Mouse (Mus musculus): Measurements from ENCODE around the gene Ank3. TPM values are rescaled to one million over a fixed set of nuclear protein-coding genes. Genes with fewer than 3 reads are reported as not detected.

Gene Ank3
- polyA plus RNA-seq, 1 experiment from 2014 or later = 76.6 TPM

DNA sequence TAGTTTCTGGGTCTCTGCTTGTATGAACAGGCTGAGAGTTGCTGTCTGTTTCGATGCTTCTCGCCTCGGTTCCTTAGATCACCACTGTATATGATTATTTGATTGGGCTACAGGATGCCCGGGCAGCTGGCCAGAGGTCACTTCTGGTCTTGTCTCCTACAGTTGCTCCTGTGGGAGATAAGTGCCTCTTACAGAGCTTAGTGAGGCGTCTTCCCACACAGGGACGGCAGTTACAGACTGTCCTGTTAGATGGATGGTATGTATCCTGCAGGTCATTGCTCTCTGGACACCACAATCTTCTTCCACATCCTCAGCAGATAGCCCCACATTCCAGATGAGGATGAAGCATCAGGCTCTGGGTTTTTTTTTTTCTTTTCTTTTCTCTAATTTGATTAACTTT is 21.7 kb downstream of the Ank3 start:
- H3K4me2 ChIP-seq = no peak overlapping the region
- H3K9me3 ChIP-seq = no peaks in the 10 kb centered on the region
- H3K9ac ChIP-seq = no peak overlapping the region
- no peaks in the 10 kb centered on the region for H3K27me3 ChIP-seq
- no peaks in the 10 kb centered on the region for H3K36me3 ChIP-seq
- H3K27ac ChIP-seq (replicated peaks) = no peak overlapping the region
- no peaks in the 10 kb centered on the region for H3K4me1 ChIP-seq (replicated peaks)
- 78% methylated on average over 6 of the region's 6 CpGs for WGBS
- no peak overlapping the region for H3K4me3 ChIP-seq
- no peak for ATAC-seq (ENCODE audit: low FRiP score, low read depth)

DNA sequence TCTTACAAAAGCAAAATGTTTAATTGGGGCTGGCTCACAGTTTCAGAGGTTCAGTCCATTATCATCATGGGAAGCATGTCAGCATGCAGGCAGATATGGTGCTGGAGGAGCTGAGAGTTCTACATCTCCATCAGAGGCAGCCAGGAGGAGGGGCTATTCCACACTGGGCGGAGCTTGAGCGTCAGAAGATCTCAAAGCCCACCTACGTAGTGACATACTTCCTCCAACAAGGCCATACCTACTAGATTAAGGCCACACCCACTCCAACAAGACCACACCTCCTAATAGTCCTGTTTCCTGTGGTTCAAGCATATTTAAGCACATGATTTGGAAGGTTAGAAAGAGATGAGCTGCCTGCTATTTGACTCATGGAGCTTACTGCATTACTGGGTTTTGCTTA is 25.5 kb downstream of the Ank3 start:
- Histone ChIP-seq H3K27me3 (no peaks in the 10 kb centered on the region), H3K9me3 (no peaks in the 10 kb centered on the region), H3K4me1 (replicated peaks) (no peaks in the 10 kb centered on the region), H3K27ac (replicated peaks) (no peak overlapping the region), H3K9ac (no peak overlapping the region), H3K36me3 (no peaks in the 10 kb centered on the region), H3K4me3 (no peak overlapping the region), H3K4me2 (no peak overlapping the region)
- no peak for ATAC-seq (ENCODE audit: low FRiP score, low read depth)
- 93% methylated on average over 3 of the region's 3 CpGs for WGBS

DNA sequence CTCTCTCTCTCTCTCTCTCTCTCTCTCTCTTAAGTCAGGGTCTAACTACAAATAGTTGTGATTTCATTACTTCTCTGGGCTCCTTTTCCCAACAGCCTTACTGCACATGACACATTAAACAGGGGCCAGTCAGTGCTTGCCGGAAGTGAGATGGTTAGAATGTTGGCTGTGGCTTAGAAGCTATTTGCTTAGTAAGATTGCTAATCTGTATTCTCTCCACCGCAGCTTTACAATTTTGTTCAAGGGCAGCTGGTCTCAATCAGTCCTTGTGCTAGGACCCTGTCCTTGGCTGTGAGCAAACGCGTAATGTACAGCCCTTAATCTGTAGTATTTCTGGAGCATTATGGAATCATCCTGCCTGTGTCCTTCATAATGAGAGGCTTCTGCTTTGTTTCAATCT is 31.6 kb downstream of the Ank3 start:
- no peak overlapping the region for H3K27ac ChIP-seq (replicated peaks)
- no peak overlapping the region for H3K9ac ChIP-seq
- H3K4me1 ChIP-seq (replicated peaks) = no peaks in the 10 kb centered on the region
- no peaks in the 10 kb centered on the region for H3K27me3 ChIP-seq
- no peaks in the 10 kb centered on the region for H3K9me3 ChIP-seq
- H3K4me2 ChIP-seq = no peak overlapping the region
- no peaks in the 10 kb centered on the region for H3K36me3 ChIP-seq
- no peak overlapping the region for H3K4me3 ChIP-seq
- no peak for ATAC-seq (ENCODE audit: low FRiP score, low read depth)
- WGBS = 88% methylated on average over 4 of the region's 4 CpGs

DNA sequence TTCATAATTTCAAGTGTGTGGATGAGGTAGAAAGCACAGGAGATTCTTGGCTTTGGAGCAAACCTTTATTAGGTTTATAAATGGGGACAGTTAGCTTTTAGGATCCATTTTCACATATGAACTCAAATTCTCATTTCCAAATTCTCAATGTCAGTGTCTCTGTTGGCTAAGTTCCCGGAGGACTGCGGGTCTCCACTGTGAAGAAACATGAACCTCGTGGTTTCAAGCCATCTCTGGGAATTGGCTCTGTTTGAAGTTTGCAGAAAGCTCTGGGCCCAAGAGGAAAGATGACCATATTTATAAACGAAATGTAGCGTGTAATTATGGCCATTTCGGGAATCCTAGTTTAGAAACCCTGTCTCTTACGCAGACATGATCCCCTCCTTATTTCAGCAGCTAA is 32.5 kb downstream of the Ank3 start:
- Histone ChIP-seq H3K27ac (replicated peaks) (no peak overlapping the region), H3K36me3 (no peaks in the 10 kb centered on the region), H3K4me1 (replicated peaks) (no peaks in the 10 kb centered on the region), H3K4me3 (no peak overlapping the region), H3K27me3 (no peaks in the 10 kb centered on the region), H3K9me3 (no peaks in the 10 kb centered on the region), H3K9ac (no peak overlapping the region), H3K4me2 (no peak overlapping the region)
- WGBS = 91% methylated on average over 7 of the region's 7 CpGs
- ATAC-seq (ENCODE audit: low FRiP score, low read depth) = no peak

DNA sequence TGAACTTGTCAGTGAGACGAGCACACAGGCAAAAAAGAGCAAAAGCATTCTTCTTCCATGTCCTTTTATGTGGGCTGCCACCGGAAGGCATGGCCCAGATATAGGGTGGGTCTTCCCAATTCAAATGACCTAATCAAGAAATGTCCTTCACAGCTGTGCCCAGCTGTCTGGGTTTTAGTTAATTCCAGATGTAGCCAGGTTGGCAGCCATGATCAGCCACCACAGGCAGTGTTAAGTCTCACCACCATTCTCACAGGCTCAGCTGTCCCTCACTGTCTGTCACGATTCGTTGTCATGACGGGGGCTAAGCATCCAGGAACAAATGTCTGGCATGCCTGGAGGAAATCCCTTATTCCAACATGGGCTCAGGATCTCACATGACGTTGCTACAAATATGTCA is 36.6 kb downstream of the Ank3 start:
- Histone ChIP-seq H3K9me3 (no peaks in the 10 kb centered on the region), H3K27me3 (no peaks in the 10 kb centered on the region), H3K4me2 (no peak overlapping the region), H3K36me3 (no peaks in the 10 kb centered on the region), H3K4me1 (replicated peaks) (no peaks in the 10 kb centered on the region), H3K9ac (no peak overlapping the region), H3K4me3 (no peak overlapping the region), H3K27ac (replicated peaks) (no peak overlapping the region)
- no peak for ATAC-seq (ENCODE audit: low FRiP score, low read depth)
- WGBS = 76% methylated on average over 6 of the region's 6 CpGs

DNA sequence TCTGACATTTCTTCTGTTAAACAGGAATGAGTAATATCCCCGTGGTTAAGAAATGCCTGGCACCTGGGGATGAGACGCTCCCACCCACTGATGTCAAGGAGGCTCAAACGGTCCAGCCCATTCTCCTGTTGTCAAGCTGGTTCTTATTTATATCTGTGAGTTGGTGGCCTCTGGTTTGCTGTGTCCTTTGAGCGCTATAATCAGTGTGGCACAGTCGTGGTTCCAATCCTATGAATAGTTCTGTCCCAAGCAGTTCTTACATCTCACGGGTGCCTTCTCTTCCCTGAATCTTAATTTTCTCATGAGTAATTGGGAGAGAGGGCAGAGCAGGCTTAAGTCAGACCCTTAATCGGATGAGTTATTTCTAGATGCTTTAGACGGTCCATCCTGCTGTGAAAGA is 40.9 kb downstream of the Ank3 start:
- no peak overlapping the region for H3K27ac ChIP-seq (replicated peaks)
- ATAC-seq (ENCODE audit: low FRiP score, low read depth) = no peak
- 73% methylated on average over 8 of the region's 8 CpGs for WGBS

DNA sequence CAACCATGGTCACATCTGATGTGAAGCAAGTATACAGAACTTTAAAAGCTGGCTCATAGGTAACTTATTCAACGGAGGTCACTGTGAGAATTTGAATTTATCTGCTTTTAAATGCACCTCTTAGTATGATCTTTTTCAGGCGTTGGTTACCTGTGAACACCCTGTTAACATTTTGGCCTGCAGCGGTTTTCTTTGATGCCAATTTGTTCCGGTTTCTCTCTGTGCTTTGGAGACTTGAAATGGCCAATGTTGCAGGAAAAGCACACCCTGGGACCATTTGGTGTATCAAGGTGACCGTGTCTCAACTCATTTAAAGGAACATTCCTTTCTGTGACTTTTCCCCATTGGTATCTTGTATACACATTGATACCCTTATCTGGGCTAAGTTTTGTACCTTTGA is 46.0 kb downstream of the Ank3 start:
- Histone ChIP-seq H3K27ac (replicated peaks) (no peak overlapping the region), H3K36me3 (no peaks in the 10 kb centered on the region), H3K4me1 (replicated peaks) (no peaks in the 10 kb centered on the region), H3K9me3 (no peaks in the 10 kb centered on the region), H3K4me2 (no peak overlapping the region), H3K27me3 (no peaks in the 10 kb centered on the region), H3K4me3 (no peak overlapping the region), H3K9ac (no peak overlapping the region)
- ATAC-seq (ENCODE audit: low FRiP score, low read depth) = no peak
- 78% methylated on average over 5 of the region's 5 CpGs for WGBS

More for the DNA sequence above, 40.9 kb downstream of the Ank3 start:
- Histone ChIP-seq H3K4me2 (no peak overlapping the region), H3K4me1 (replicated peaks) (no peaks in the 10 kb centered on the region), H3K4me3 (no peak overlapping the region), H3K36me3 (no peaks in the 10 kb centered on the region), H3K9me3 (no peaks in the 10 kb centered on the region), H3K27me3 (no peaks in the 10 kb centered on the region), H3K9ac (no peak overlapping the region)

DNA sequence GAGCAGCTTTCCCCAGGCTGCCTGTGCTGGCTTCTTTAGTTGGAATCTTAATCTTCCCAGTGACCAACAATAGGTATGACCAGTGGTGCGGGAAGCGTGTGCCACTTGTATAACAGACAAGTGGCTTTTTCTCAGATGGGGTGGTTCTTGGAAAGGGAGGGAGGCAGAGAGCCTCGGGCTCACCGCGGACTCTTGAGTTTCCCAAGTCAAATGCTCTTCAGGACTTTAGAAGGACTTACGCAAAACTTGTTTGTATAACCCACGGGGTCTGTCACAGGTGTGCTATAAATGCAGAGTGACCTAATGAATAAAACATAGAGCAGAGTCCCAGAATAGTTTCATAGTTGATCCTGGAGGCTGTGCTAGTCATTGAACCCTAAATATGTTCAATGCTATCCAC is 47.4 kb downstream of the Ank3 start:
- H3K4me2 ChIP-seq = no peak overlapping the region
- no peaks in the 10 kb centered on the region for H3K9me3 ChIP-seq
- H3K4me3 ChIP-seq = no peak overlapping the region
- no peaks in the 10 kb centered on the region for H3K36me3 ChIP-seq
- 70% methylated on average over 7 of the region's 7 CpGs for WGBS
- no peaks in the 10 kb centered on the region for H3K4me1 ChIP-seq (replicated peaks)
- H3K27me3 ChIP-seq = no peaks in the 10 kb centered on the region
- no peak overlapping the region for H3K9ac ChIP-seq
- no peak for ATAC-seq (ENCODE audit: low FRiP score, low read depth)
- H3K27ac ChIP-seq (replicated peaks) = no peak overlapping the region

DNA sequence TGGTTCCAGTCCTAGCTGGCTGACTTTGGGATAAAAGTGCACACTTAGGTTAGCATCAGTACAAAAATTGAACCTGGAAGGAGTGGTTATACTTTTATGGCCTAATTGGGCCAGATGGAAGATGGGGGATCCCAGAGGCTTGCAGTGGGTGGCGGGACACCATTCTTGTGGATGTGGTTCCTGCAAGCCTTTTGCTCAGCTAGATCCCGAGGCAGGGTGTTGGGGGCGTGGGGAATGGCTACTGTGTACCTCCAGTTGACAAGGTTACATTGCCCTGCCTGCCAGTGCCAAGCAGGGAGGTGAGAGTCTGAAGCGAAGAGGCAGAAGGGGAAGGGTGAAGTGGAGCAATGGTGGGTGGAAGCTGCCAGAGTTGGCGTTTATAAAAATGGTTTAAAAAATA is 48.0 kb downstream of the Ank3 start:
- no peak overlapping the region for H3K9ac ChIP-seq
- H3K4me3 ChIP-seq = no peak overlapping the region
- H3K9me3 ChIP-seq = no peaks in the 10 kb centered on the region
- 86% methylated on average over 5 of the region's 5 CpGs for WGBS
- H3K4me2 ChIP-seq = no peak overlapping the region
- no peaks in the 10 kb centered on the region for H3K27me3 ChIP-seq
- no peak for ATAC-seq (ENCODE audit: low FRiP score, low read depth)
- H3K4me1 ChIP-seq (replicated peaks) = no peaks in the 10 kb centered on the region
- no peaks in the 10 kb centered on the region for H3K36me3 ChIP-seq
- no peak overlapping the region for H3K27ac ChIP-seq (replicated peaks)

DNA sequence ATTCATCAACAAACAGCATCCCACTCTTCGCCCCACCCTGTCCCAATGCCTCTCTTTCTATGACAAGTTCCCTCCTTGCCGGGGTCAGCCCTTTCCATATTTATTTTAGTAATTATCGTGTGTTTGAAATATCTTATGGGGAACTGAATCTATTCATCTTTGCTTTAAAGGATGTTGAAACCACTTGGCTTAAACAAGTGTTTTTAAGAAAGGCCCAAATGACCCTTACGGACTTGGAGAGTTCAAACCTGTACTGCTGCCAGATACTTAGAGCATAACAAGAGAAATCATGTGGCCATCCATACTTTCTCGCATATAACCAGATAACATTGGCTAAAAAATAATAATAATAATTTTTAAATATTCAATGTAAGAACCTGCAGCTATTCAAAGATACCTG is 48.7 kb downstream of the Ank3 start:
- Histone ChIP-seq H3K36me3 (no peaks in the 10 kb centered on the region), H3K27ac (replicated peaks) (no peak overlapping the region)
- WGBS = 94% methylated on average over 5 of the region's 5 CpGs

DNA sequence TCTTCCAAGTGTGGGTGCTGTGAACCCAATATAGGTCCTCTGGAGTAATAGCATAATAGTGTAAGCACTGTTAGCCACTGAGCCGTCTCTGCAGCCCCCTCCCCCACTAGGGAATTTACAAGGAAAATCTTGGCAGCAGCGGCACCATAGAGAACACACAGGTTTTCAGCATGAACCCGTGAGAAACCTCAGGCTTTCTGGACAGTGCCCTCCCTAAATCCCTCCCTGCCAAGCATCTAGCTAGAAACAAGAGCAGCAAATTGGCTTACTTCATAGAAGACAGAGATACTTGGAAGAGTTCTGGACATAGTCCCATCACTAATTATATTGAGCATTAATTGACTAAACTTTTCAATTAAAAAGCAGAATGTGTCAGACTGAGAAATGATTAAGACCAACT is 49.6 kb downstream of the Ank3 start:
- no peak for ATAC-seq (ENCODE audit: low FRiP score, low read depth)
- H3K27me3 ChIP-seq = no peaks in the 10 kb centered on the region
- no peak overlapping the region for H3K4me3 ChIP-seq
- H3K9me3 ChIP-seq = no peaks in the 10 kb centered on the region
- no peak overlapping the region for H3K9ac ChIP-seq
- H3K4me2 ChIP-seq = no peak overlapping the region
- H3K27ac ChIP-seq (replicated peaks) = no peak overlapping the region
- peaks cover 3% of the 10 kb centered on the region; the same call in 1 of the 2 replicates for H3K4me1 ChIP-seq (replicated peaks)
- WGBS = 61% methylated on average over 3 of the region's 3 CpGs
- no peaks in the 10 kb centered on the region for H3K36me3 ChIP-seq

More for the DNA sequence above, 48.7 kb downstream of the Ank3 start:
- no peak overlapping the region for H3K4me3 ChIP-seq
- H3K9me3 ChIP-seq = no peaks in the 10 kb centered on the region
- H3K27me3 ChIP-seq = no peaks in the 10 kb centered on the region
- no peak overlapping the region for H3K4me2 ChIP-seq
- H3K4me1 ChIP-seq (replicated peaks) = peaks cover under 1% of the 10 kb centered on the region; the same call in 1 of the 2 replicates
- ATAC-seq (ENCODE audit: low FRiP score, low read depth) = no peak
- H3K9ac ChIP-seq = no peak overlapping the region

DNA sequence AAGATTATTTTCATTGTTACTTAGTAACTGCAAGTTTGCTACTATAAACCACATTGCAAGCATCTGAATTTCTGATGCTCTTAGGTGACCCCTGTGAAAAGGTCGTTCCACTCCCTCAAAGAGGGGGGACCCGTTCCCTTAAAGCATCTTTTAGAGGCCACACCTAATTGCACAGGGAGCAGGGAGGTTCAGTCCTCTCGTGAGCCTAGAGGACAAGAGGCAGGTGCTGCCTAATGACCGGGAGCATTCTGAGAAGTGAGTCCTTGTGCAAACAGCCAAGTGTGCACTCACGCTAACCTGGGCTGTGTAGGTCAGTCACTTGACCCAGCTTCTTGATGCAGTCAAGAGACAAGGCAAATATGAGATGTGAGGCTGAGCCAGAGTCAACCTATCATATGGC is 52.4 kb downstream of the Ank3 start:
- Histone ChIP-seq H3K9ac (no peak overlapping the region), H3K27me3 (no peaks in the 10 kb centered on the region), H3K9me3 (no peaks in the 10 kb centered on the region), H3K36me3 (no peaks in the 10 kb centered on the region), H3K4me3 (no peak overlapping the region), H3K4me2 (no peak overlapping the region), H3K27ac (replicated peaks) (no peak overlapping the region), H3K4me1 (replicated peaks) (peaks cover 3% of the 10 kb centered on the region; the same call in 1 of the 2 replicates)
- ATAC-seq (ENCODE audit: low FRiP score, low read depth) = no peak
- WGBS = 77% methylated on average over 5 of the region's 5 CpGs

DNA sequence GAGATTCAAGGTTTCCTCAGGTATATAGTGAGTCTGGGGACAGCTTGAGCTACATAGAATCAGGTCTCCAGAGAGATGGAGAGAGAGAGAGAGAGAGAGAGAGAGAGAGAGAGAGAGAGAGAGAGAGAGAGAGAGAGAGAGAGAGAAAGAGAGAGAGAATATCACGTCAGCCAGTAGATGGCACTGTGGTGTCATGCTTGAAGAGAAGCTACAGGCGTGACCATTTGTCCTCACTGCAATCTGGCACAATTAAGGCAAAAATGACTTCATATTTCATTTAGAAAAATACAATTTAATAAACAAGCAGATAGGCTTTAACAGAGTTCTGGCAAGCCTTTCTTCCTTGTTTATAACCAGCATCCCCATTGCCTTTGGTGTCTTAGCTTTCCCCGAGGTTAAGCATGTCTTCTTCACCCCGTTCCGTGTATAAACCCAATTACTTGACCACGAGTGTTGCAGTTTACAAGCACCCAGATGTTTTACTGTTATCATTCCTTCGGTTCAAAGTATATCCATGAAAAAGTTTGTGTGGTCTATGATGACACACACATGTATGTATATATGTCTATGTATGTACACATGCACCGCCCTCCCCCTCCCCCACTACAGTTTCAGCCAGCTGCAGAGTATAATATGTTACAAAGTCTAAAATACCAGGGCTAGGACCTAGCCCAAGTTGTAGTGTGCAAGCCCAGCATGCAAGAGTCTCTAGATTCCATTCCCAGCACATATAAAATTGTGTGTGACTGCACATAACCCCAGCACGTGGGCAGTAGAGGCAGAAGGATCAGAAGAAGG is 53.8 kb downstream of the Ank3 start:
- peak overlapping the region; percentile 44 for H3K4me2 ChIP-seq
- 0 out of 2 replicates have a peak, but pooled peaks have one; percentile 23 for ATAC-seq (ENCODE audit: low FRiP score, low read depth)
- H3K4me1 ChIP-seq (replicated peaks) = peaks cover 3% of the 10 kb centered on the region; the same call in 1 of the 2 replicates
- H3K4me3 ChIP-seq = no peak overlapping the region
- H3K27ac ChIP-seq (replicated peaks) = no peak overlapping the region
- H3K36me3 ChIP-seq = no peaks in the 10 kb centered on the region
- WGBS = 47% methylated on average over 9 of the region's 9 CpGs
- H3K9ac ChIP-seq = no peak overlapping the region
- no peaks in the 10 kb centered on the region for H3K27me3 ChIP-seq
- H3K9me3 ChIP-seq = no peaks in the 10 kb centered on the region
